Mouse (Mus musculus) olfactory bulb, adult 2 months (tissue): ENCODE results near the gene Adamtsl5.

Experiments
- CTCF ChIP-seq: fragments of 200-500 bp; IDR thresholded peaks from 2 replicates; pipeline ENCODE4 v1.5.1; 2012; ENCODE audit warnings: low read depth, mild to moderate bottlenecking, low read length, moderate library complexity; ENCODE audit not compliant: insufficient read depth
- POLR2A ChIP-seq: fragments of 200-500 bp; IDR thresholded peaks from 2 replicates; pipeline ENCODE4 v1.6.1; 2012; ENCODE audit warnings: mild to moderate bottlenecking, low read depth, low read length, moderate library complexity; ENCODE audit not compliant: insufficient read depth

- TF ChIP-seq CTCF (no peak), POLR2A (no peak)
Observed at GRCm38 (mm10) chr10:80345122-80345521, 3.1 kb downstream of the Adamtsl5 start.
